Mouse (Mus musculus) common myeloid progenitor, adult 5-6 weeks (primary cell): ENCODE results near the gene Plxna1. TPM values are rescaled to one million over a fixed set of nuclear protein-coding genes. Genes with fewer than 3 reads are reported as not detected.

Source experiments
- ATAC-seq: replicated peaks from 2 replicates; pipeline ENCODE4 v1.8.0; 2016; ENCODE audit warnings: low read depth, mild to moderate bottlenecking, moderate TSS enrichment, inconsistent platforms; ENCODE audit not compliant: poor library complexity, severe bottlenecking
- total RNA-seq: library from RNA; stranded (forward); fragments of 200-1000, 187-1606 nt; gene quantifications from 2 replicates; pipeline ENCODE4 v1.2.3, GENCODE M21; 2017

Gene Plxna1
- total RNA-seq, 1 experiment from 2014 or later, result 3.2 TPM

GRCm38 (mm10) chr6:89286286-89286655 lies 76.1 kb downstream of the Plxna1 start:
- ATAC-seq, result no peak

GRCm38 (mm10) chr6:89285561-89286285 lies 76.7 kb downstream of the Plxna1 start:
- ATAC-seq, result peak; percentile 15; the same call in 1 of the 2 replicates

GRCm38 (mm10) chr6:89285116-89285515 lies 77.3 kb downstream of the Plxna1 start:
- ATAC-seq, result no peak

GRCm38 (mm10) chr6:89283095-89283494 lies 79.3 kb downstream of the Plxna1 start:
- no peak for ATAC-seq

DNA sequence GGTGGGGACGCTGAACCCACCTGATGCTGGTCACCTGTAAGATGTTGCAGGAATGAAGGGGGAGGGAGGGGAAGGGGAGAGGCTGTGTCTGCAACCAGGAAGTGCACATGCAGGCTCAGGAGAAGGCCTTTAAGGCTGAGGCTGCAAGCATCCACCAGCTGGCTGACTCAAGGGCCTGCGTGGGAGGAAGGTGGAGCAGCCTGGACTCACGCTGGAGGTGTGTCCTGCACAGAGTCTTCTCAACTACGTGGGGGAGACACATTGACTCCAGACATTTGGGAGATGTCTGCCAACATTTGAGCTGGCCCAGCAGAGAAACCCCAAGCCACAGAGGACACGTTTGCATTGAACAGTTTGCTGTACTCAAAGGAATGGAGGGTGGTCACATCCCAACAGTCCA lies 79.8 kb downstream of the Plxna1 start:
- no peak for ATAC-seq

GRCm38 (mm10) chr6:89281492-89282332 lies 80.7 kb downstream of the Plxna1 start:
- no peak for ATAC-seq

DNA sequence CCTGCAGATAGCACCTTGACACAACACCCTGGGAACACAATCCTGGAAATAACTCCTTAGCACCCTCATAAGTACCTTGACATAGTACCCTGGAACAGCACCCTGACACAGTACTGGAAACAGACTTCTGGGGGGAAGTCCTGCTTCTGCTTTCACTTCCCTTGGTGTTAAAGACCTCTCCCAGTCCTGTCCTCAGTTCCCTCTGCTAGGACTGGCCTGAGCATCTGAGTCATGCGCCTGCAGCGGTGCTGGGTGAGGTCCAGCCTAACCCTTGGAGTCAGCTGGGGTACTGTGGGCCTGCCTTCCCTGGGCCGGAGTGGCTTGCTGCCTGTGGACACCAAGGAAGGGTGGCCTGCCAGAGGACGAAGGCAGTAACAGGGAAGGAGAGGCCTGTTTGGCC lies 81.9 kb downstream of the Plxna1 start:
- ATAC-seq, result peak; percentile 97

- no peak for ATAC-seq
Measured at GRCm38 (mm10) chr6:89271731-89272475, 90.5 kb downstream of the Plxna1 start.

GRCm38 (mm10) chr6:89267181-89267580 lies 95.2 kb downstream of the Plxna1 start:
- no peak for ATAC-seq

Other genes with a start within 250 kb of the Plxna1 start
- 16.2 and 16.5 TPM in 2 replicates for gene Chchd6, start 233.0 kb upstream of the Plxna1 start, total RNA-seq